Mouse (Mus musculus) ovary, adult 18-20 months (tissue): ENCODE data around the gene Zdhhc24.
"Not testable (repeated sequence)": the region's sequence is repeated elsewhere in the genome, so short reads cannot be mapped to it uniquely, and the experiment has no call there.

Source experiments
- DNase-seq: peaks from one replicate; pipeline ENCODE4 v3.0.0; 2022; ENCODE audit warnings: low spot score, mixed read lengths

Gene Zdhhc24

GRCm38 (mm10) chr19:4878405-4879323, at the start of gene Zdhhc24:
Gene Zdhhc24 (plus strand): TSS chr19:4878668.
- peak; percentile 91 for DNase-seq

GRCm38 (mm10) chr19:4829156-4829555, 49.3 kb upstream of the Zdhhc24 start:
- DNase-seq: no peak

- peak; percentile 25 for DNase-seq
Measured at GRCm38 (mm10) chr19:4833977-4834376, 44.5 kb upstream of the Zdhhc24 start.

- no peak for DNase-seq
Measured at GRCm38 (mm10) chr19:4836096-4836495, 42.4 kb upstream of the Zdhhc24 start.

- no peak for DNase-seq
Measured at GRCm38 (mm10) chr19:4837049-4837448, 41.4 kb upstream of the Zdhhc24 start.

GRCm38 (mm10) chr19:4838526-4839140, 39.8 kb upstream of the Zdhhc24 start:
- no peak for DNase-seq

- DNase-seq: peak; percentile 95
Measured at GRCm38 (mm10) chr19:4839149-4839548, 39.3 kb upstream of the Zdhhc24 start, which contains the start of the genes Ccs and Ccdc87. Gene Ccs (minus strand): TSS chr19:4839332. Gene Ccdc87 (plus strand): TSS chr19:4839366.

GRCm38 (mm10) chr19:4840848-4841247, 37.6 kb upstream of the Zdhhc24 start:
- no peak for DNase-seq

- DNase-seq: no peak
Measured at GRCm38 (mm10) chr19:4842611-4843010, 35.9 kb upstream of the Zdhhc24 start.

- no peak for DNase-seq
Measured at GRCm38 (mm10) chr19:4845846-4846245, 32.6 kb upstream of the Zdhhc24 start.

- DNase-seq: no peak
Measured at GRCm38 (mm10) chr19:4847490-4847889, 31.0 kb upstream of the Zdhhc24 start.

GRCm38 (mm10) chr19:4849800-4850199, 28.7 kb upstream of the Zdhhc24 start:
- no peak for DNase-seq

GRCm38 (mm10) chr19:4850281-4850680, 28.2 kb upstream of the Zdhhc24 start:
- no peak for DNase-seq

GRCm38 (mm10) chr19:4854552-4855469, 23.7 kb upstream of the Zdhhc24 start, which contains the start of gene Ctsf:
Gene Ctsf (plus strand): TSS chr19:4855130.
- DNase-seq: peak; percentile 88

GRCm38 (mm10) chr19:4855470-4855820, 23.0 kb upstream of the Zdhhc24 start:
- DNase-seq: no peak

- no peak for DNase-seq
Measured at GRCm38 (mm10) chr19:4855951-4856350, 22.5 kb upstream of the Zdhhc24 start.

- DNase-seq: no peak
Measured at GRCm38 (mm10) chr19:4859081-4859480, 19.4 kb upstream of the Zdhhc24 start.

- no peak for DNase-seq
Measured at GRCm38 (mm10) chr19:4863048-4863447, 15.4 kb upstream of the Zdhhc24 start.

GRCm38 (mm10) chr19:4865147-4865546, 13.3 kb upstream of the Zdhhc24 start:
- no peak for DNase-seq

- DNase-seq: not testable (repeated sequence)
Measured at GRCm38 (mm10) chr19:4874613-4875012, 3.9 kb upstream of the Zdhhc24 start.

GRCm38 (mm10) chr19:4876241-4876640, 2.2 kb upstream of the Zdhhc24 start:
- no peak for DNase-seq

- no peak for DNase-seq
Measured at GRCm38 (mm10) chr19:4876755-4877154, 1.7 kb upstream of the Zdhhc24 start.
